Mouse (Mus musculus): ENCODE data around the gene Wfikkn1.
"Not testable (repeated sequence)": the region's sequence is repeated elsewhere in the genome, so short reads cannot be mapped to it uniquely, and the experiment has no call there.

The Wfikkn1 gene

GRCm38 (mm10) chr17:25886806-25887205 lies 6.1 kb upstream of the Wfikkn1 start:
- no peak for ATAC-seq (ENCODE audit: insufficient number of reproducible peaks, low FRiP score, low TSS enrichment)

- no peak for ATAC-seq (ENCODE audit: insufficient number of reproducible peaks, low FRiP score, low TSS enrichment)
Observed at GRCm38 (mm10) chr17:25885636-25886035, 5.0 kb upstream of the Wfikkn1 start.

DNA sequence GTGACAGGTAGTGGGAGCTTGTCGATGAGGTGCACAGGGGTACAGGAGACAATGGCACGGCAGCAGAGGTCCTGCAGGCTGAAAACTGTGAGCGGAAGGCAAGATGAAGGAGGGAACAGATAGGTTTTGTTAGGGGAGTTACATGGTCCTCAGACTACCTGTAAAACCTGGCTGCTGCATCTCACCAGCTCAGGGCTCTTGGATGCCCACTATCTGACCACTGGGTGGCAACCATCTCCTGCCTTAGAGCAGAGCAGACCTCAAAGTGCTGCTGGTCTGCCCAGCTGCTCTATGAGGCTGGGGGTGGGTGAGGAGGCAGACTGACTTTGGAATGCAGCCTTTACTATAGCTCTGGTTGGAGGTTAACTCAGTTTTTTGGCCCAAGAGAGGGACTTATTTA lies 3.2 kb upstream of the Wfikkn1 start:
- ATAC-seq (ENCODE audit: insufficient number of reproducible peaks, low FRiP score, low TSS enrichment), result no peak

GRCm38 (mm10) chr17:25883268-25883667 lies 2.6 kb upstream of the Wfikkn1 start:
- ATAC-seq (ENCODE audit: insufficient number of reproducible peaks, low FRiP score, low TSS enrichment), result no peak

DNA sequence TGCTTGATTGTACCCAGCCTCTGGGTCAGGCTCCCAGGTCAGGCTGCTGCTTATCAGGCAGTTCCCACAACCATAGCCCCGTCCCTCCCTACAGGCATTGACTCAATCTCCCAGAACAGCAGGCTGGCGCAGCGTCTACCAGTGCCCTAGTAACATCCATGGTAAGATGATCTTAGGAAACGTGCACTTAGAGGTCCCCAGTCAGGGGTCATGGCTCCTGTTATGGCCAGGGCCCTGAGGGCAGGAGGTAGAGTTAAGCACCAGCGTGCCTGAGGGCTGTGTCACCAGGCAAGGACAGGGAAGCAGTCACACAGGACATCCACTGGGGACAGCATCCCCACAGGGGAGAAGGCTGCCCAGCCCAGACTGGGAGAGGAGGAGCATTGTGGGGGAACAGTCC lies 1.6 kb upstream of the Wfikkn1 start:
- no peak for ATAC-seq (ENCODE audit: insufficient number of reproducible peaks, low FRiP score, low TSS enrichment)

- ATAC-seq (ENCODE audit: insufficient number of reproducible peaks, low FRiP score, low TSS enrichment), result no peak
Observed at GRCm38 (mm10) chr17:25881691-25882090, 1.0 kb upstream of the Wfikkn1 start.

DNA sequence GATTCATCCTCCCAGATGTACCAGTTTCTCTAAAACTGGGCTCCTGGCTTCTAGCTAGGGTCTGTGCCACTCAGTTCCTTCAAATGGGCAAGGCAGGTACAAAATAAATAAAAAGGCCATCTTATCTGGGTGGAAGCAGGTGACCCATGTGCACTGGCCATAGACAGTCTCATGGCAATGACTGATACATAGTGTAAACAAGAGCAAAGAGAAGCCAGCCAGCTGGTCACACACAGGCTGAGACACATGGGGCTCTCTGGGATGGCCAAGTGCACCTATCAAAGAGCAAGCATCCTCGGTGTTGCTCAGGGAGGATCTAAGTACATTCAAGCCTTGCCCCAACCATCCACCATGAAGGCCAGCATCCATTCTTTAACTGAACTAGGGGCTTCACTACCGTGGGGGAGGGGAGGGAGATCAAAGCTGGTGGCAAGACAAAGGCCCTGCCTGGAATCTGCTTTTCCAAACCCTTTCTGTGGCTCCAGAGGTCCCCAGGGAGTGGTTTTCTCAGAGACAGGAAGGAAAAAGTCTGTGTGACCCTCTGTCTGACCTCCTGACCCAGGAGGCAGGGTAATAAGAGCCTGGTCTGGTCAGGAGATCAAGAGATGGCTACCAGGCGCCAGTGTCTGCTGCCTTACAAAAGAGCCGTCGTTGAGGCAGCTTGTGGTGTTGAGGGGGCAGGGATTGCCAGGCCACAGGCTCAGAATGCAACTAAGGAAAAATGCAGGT lies 419 bp upstream of the Wfikkn1 start:
- no peak for ATAC-seq (ENCODE audit: insufficient number of reproducible peaks, low FRiP score, low TSS enrichment)

DNA sequence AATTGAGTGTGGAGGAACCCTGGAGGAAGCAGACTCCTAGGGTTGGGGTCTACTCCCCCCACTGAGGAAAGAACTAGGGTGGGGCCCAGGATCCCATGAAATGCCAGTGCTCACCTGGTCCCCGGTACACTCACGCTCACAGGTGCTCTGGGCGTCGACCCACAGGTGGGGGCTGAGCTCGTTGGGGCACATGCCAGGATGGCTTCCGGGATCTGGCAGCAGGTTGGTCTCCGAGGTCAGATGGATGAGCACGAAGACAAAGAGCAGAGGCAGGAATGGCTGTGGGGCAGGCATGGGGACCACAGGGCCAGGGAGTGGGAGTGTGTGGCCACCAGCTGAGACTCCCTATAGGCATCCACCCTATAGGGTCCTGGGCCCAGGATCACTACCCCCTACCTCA lies 908 bp downstream of the Wfikkn1 start:
- ATAC-seq (ENCODE audit: insufficient number of reproducible peaks, low FRiP score, low TSS enrichment), result no peak

GRCm38 (mm10) chr17:25879261-25879660 lies 1.4 kb downstream of the Wfikkn1 start:
- ATAC-seq (ENCODE audit: insufficient number of reproducible peaks, low FRiP score, low TSS enrichment), result no peak

- no peak for ATAC-seq (ENCODE audit: insufficient number of reproducible peaks, low FRiP score, low TSS enrichment)
Observed at GRCm38 (mm10) chr17:25878611-25879180, 2.0 kb downstream of the Wfikkn1 start.

DNA sequence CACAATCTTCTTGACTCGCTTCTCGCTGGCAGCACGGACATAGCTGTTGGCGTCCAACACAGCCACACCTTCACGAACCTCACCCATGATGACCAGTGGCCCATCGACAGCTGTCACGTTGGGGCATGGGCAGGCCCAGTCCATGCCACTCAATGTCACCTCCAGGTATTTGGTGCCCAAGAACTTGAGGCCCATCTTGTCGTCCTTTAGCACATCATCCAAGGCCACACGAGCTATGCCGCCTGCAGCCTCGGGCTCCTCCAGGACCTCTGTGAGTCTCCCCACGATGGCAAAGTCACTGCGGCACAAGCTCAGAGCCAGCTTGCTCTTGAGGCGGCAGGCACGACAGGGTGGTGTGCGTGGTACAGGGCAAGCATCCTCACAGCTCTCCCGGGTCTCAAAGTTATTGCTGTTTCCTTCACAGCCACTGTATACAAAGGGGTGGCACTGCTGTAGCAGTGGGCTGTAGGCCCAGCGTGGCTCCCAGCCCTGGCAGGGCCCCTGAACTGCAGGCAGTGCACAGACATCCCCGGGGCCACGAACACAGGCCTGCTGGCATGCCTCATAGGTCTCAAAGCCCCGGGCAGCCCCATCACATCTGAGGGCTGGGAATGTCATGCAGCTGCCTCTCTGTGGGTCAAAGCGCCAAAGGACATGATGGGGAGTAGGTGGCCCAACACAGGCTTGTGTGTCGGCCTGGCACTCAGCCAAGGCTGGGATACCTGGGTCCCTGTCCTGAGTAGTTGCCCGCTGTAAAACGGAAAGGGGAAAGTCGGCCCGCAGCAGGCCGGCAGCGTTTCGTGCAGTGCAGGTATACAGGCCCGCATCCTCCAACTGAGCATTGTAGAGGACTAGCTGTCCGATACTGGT lies 2.7 kb downstream of the Wfikkn1 start:
- no peak for ATAC-seq (ENCODE audit: insufficient number of reproducible peaks, low FRiP score, low TSS enrichment)

GRCm38 (mm10) chr17:25877025-25877424 lies 3.6 kb downstream of the Wfikkn1 start:
- ATAC-seq (ENCODE audit: insufficient number of reproducible peaks, low FRiP score, low TSS enrichment), result no peak

GRCm38 (mm10) chr17:25876347-25876915 lies 4.2 kb downstream of the Wfikkn1 start:
- no peak for ATAC-seq (ENCODE audit: insufficient number of reproducible peaks, low FRiP score, low TSS enrichment)

DNA sequence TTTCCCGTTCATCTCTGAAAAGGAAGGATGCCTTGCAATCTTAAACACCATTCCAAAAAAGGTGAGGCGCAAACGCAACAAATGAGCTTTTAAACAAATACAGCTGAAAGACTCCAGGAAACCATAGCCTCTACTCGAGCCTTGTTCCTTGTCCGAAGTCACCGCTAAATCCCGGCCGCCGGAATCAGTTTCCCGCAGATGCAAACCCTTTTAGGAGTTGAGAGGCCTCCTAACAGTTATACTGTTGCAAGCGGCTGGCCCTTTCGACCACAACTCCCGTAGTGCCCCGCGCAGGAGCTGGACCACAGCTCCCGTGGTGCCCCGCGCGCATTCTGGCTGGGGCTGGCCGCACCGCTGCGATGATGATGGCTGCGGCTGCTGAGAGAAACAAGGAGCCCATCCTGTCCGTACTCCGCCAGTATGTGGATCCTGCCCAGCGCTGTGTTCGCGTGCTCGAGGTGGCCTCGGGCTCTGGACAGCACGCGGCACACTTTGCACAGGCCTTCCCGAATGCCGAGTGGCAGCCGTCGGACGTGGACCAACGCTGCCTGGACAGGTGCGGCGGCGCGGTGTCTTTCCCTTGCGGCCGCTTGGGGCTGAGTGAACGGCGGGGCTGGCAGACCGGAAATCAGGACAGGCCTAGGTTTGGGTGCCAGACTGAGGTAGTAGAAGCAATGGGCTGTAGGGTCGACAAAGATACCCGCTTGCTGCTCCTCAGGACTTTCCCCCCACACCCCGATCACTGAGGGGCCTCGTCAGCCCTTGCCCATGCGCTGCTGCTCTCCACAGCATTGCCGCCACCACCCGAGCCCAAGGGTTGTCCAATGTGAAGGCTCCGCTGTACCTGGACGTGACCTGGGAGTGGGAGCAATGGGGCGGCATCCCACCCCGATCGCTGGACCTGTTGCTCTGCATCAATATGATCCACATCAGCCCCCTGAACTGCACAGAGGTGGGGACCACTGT lies 5.2 kb downstream of the Wfikkn1 start:
- ATAC-seq (ENCODE audit: insufficient number of reproducible peaks, low FRiP score, low TSS enrichment), result peak; percentile 80; the same call in 1 of the 2 replicates

DNA sequence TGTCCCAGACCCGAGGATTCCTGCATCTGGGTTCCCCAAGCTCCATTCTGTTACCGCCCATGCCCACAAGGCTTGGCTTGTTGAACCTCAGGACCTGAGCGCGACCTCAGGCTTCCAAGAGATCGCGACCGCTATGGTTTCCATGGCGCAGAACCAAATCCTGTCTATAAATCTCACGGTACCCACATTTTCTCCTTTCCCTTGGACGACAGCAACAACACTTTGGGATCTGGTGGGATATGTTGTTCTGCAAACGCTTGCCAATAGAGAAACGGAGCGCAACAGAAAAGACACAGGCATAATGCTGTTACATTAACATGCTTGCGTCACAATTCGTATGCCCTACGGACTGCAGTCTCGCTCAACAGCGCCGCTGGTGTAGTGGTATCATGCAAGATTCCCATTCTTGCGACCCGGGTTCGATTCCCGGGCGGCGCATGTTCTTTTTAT lies 5.9 kb downstream of the Wfikkn1 start, which contains the start of gene Mettl26:
Mettl26 (plus strand) TSS at position 354 of the 450 bp plus-strand sequence.
- peak; percentile 38; the same call in 1 of the 2 replicates for ATAC-seq (ENCODE audit: insufficient number of reproducible peaks, low FRiP score, low TSS enrichment)

DNA sequence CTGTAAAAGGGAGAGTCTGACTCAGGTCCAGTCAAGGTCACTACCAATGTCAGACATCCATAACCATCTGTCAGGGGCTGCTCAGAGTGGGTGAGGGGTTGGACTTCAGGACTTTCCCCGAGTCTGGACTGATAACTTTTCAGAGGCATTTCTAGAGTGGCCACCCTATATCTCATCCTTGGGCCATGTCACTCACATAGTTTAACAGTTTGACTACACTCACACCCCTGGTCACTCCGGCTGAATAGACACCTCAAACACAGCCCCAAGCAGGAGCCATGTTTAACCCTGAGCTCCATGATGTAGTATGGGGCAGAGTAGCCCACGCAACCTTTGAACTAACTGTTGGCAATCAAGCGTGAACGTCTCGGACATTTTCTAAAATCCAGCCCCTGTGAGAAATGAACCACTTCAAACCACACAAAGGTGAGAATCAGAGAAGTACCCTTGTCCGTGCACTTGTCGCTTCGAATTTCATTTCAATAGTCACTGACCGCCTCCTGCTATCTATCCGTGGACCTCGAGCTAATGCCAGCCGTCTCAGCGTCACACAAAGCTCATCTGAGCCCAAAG lies 6.4 kb downstream of the Wfikkn1 start:
- ATAC-seq (ENCODE audit: insufficient number of reproducible peaks, low FRiP score, low TSS enrichment), result no peak

DNA sequence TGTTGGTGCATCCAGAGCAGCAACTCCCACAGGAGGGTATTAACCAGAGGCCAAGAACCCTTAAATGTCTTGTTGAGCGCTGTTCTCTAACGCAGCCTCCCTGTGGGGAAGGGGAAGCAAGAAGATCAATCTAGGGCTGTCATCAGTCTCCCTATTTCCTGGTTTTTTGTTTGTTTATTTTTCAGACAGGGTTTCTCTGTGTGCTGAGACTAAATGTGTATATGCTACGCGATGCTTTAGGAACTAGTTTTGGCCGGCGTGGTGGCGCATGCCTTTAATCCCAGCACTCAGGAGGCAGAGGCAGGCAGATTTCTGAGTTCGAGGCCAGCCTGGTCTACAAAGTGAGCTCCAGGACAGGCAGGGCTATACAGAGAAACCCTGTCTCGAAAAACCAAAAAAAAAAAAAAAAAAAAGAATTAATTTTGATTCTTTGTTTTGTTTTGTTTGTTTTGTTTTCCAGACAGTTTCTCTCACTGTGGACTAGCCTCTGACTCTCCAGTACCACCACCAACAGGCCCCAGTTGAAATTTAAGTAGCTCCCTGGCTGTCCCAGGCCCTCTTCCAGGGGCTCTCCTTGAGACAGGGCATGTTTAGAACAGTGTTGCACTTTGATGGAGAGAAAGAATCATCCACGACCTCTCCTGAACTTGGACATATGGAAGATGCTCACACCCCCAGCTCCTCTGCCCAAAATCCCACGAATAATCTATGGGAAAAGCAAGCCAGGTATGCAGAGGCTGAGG lies 7.1 kb downstream of the Wfikkn1 start:
- ATAC-seq (ENCODE audit: insufficient number of reproducible peaks, low FRiP score, low TSS enrichment), result no peak

GRCm38 (mm10) chr17:25872676-25873075 lies 8.0 kb downstream of the Wfikkn1 start:
- no peak for ATAC-seq (ENCODE audit: insufficient number of reproducible peaks, low FRiP score, low TSS enrichment)

DNA sequence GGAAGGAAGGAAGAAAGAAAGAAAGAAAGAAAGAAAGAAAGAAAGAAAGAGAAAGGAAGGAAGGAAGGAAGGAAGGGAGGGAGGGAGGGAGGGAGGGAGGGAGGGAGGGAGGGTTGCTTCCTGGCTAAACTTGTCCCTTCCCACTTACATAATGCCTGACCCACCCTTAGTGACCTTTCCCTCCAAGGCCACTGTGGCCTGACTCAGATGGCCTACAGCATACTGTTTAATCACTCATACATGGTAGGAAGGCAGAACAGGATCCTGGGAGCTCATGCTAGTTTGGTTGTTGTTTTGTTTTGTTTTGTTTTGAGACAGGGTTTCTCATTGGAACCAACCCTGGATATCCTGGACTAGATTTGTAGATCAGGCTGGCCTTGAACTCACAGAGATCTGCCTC lies 9.1 kb downstream of the Wfikkn1 start:
- not testable (repeated sequence) for ATAC-seq (ENCODE audit: insufficient number of reproducible peaks, low FRiP score, low TSS enrichment)
